Mouse (Mus musculus): ENCODE results near the gene Utp6. TPM values are rescaled to one million over a fixed set of nuclear protein-coding genes. Genes with fewer than 3 reads are reported as not detected.

Utp6 gene
- 37.3 and 39.9 TPM in 2 replicates for polyA plus RNA-seq (2015; fragmentation: Nextera tagmentation; extraction: Ambion mirVana)

GRCm38 (mm10) chr11:79962125-79962876, at the start of gene Utp6:
Utp6 (minus strand) TSS chr11:79962390.
- peak within 1 kb of the TSS; percentile 86 for H3K4me3 ChIP-seq (ENCODE audit: low read length)
- peak; percentile 96 for ATAC-seq
- H3K9ac ChIP-seq (ENCODE audit: low read depth, low read length), result peak within 1 kb of the TSS; percentile 77
- H3K27me3 ChIP-seq (replicated peaks; ENCODE audit: control insufficient read depth, insufficient read depth, low read length), result no peaks in the 10 kb centered on the region
- peak within 1 kb of the TSS; percentile 71 for H3K27ac ChIP-seq (ENCODE audit: low read depth, low read length)
- peak within 1 kb of the TSS; percentile 88 for H3K4me2 ChIP-seq (ENCODE audit: low read length)
- peaks cover 9% of the 10 kb centered on the region for H3K4me1 ChIP-seq (ENCODE audit: control insufficient read depth, insufficient read depth, low read depth, low read length)
- 1% methylated on average over 46 of the region's 46 CpGs for WGBS
- no peaks in the 10 kb centered on the region for H3K9me3 ChIP-seq (ENCODE audit: control insufficient read depth, low read length)
- H3K36me3 ChIP-seq (ENCODE audit: control insufficient read depth, insufficient read depth, low read length), result peaks cover 10% of the 10 kb centered on the region

GRCm38 (mm10) chr11:79994271-79994988, 32.2 kb upstream of the Utp6 start:
- 5% methylated on average over 7 of the region's 7 CpGs for WGBS
- Histone ChIP-seq H3K4me2 (ENCODE audit: low read length) (peak overlapping the region; percentile 80), H3K9ac (ENCODE audit: low read depth, low read length) (peak overlapping the region; percentile 90), H3K4me1 (ENCODE audit: control insufficient read depth, insufficient read depth, low read depth, low read length) (no peaks in the 10 kb centered on the region; the same call in 1 of the 2 replicates), H3K27me3 (replicated peaks; ENCODE audit: control insufficient read depth, insufficient read depth, low read length) (no peaks in the 10 kb centered on the region), H3K36me3 (ENCODE audit: control insufficient read depth, insufficient read depth, low read length) (no peaks in the 10 kb centered on the region), H3K9me3 (ENCODE audit: control insufficient read depth, low read length) (no peaks in the 10 kb centered on the region), H3K4me3 (ENCODE audit: low read length) (peak overlapping the region; percentile 86), H3K27ac (ENCODE audit: low read depth, low read length) (no peak overlapping the region)
- no peak for ATAC-seq

- Histone ChIP-seq H3K4me2 (ENCODE audit: low read length) (peak overlapping the region; percentile 80), H3K27ac (ENCODE audit: low read depth, low read length) (peak overlapping the region; percentile 99), H3K4me3 (ENCODE audit: low read length) (peak overlapping the region; percentile 86), H3K9me3 (ENCODE audit: control insufficient read depth, low read length) (no peaks in the 10 kb centered on the region), H3K4me1 (ENCODE audit: control insufficient read depth, insufficient read depth, low read depth, low read length) (no peaks in the 10 kb centered on the region; the same call in 1 of the 2 replicates), H3K9ac (ENCODE audit: low read depth, low read length) (peak overlapping the region; percentile 90), H3K27me3 (replicated peaks; ENCODE audit: control insufficient read depth, insufficient read depth, low read length) (no peaks in the 10 kb centered on the region), H3K36me3 (ENCODE audit: control insufficient read depth, insufficient read depth, low read length) (no peaks in the 10 kb centered on the region)
- peak; percentile 63 for ATAC-seq
- WGBS, result under 1% methylated on average over 56 of the region's 74 CpGs
Observed at GRCm38 (mm10) chr11:79993356-79994270, 31.4 kb upstream of the Utp6 start.

- WGBS, result 0% methylated on average over 64 of the region's 74 CpGs
- H3K27me3 ChIP-seq (replicated peaks; ENCODE audit: control insufficient read depth, insufficient read depth, low read length), result no peaks in the 10 kb centered on the region
- H3K36me3 ChIP-seq (ENCODE audit: control insufficient read depth, insufficient read depth, low read length), result no peaks in the 10 kb centered on the region
- H3K4me1 ChIP-seq (ENCODE audit: control insufficient read depth, insufficient read depth, low read depth, low read length), result no peaks in the 10 kb centered on the region; the same call in 1 of the 2 replicates
- peak within 1 kb of the TSS; percentile 86 for H3K4me3 ChIP-seq (ENCODE audit: low read length)
- ATAC-seq, result peak; percentile 97
- H3K9ac ChIP-seq (ENCODE audit: low read depth, low read length), result peak within 1 kb of the TSS; percentile 90
- no peaks in the 10 kb centered on the region for H3K9me3 ChIP-seq (ENCODE audit: control insufficient read depth, low read length)
- peak within 1 kb of the TSS; percentile 99 for H3K27ac ChIP-seq (ENCODE audit: low read depth, low read length)
- peak within 1 kb of the TSS; percentile 80 for H3K4me2 ChIP-seq (ENCODE audit: low read length)
Observed at GRCm38 (mm10) chr11:79992592-79993355, 30.6 kb upstream of the Utp6 start, which contains the start of gene Suz12. Suz12 (plus strand) TSS chr11:79993106.

- Histone ChIP-seq H3K27me3 (replicated peaks; ENCODE audit: control insufficient read depth, insufficient read depth, low read length) (no peaks in the 10 kb centered on the region), H3K4me1 (ENCODE audit: control insufficient read depth, insufficient read depth, low read depth, low read length) (no peaks in the 10 kb centered on the region; the same call in 1 of the 2 replicates), H3K4me3 (ENCODE audit: low read length) (peak overlapping the region; percentile 86), H3K9me3 (ENCODE audit: control insufficient read depth, low read length) (no peaks in the 10 kb centered on the region), H3K4me2 (ENCODE audit: low read length) (peak overlapping the region; percentile 62), H3K27ac (ENCODE audit: low read depth, low read length) (peak overlapping the region; percentile 83), H3K36me3 (ENCODE audit: control insufficient read depth, insufficient read depth, low read length) (no peaks in the 10 kb centered on the region), H3K9ac (ENCODE audit: low read depth, low read length) (peak overlapping the region; percentile 79)
- ATAC-seq, result no peak
- WGBS, result 30% methylated on average over 20 of the region's 21 CpGs
Observed at GRCm38 (mm10) chr11:79992035-79992591, 29.9 kb upstream of the Utp6 start.

- ATAC-seq, result no peak
- H3K36me3 ChIP-seq (ENCODE audit: control insufficient read depth, insufficient read depth, low read length), result no peaks in the 10 kb centered on the region
- H3K9me3 ChIP-seq (ENCODE audit: control insufficient read depth, low read length), result no peaks in the 10 kb centered on the region
- no peak overlapping the region for H3K4me3 ChIP-seq (ENCODE audit: low read length)
- no peak overlapping the region for H3K9ac ChIP-seq (ENCODE audit: low read depth, low read length)
- H3K4me2 ChIP-seq (ENCODE audit: low read length), result no peak overlapping the region
- no peaks in the 10 kb centered on the region; the same call in 1 of the 2 replicates for H3K4me1 ChIP-seq (ENCODE audit: control insufficient read depth, insufficient read depth, low read depth, low read length)
- WGBS, result 96% methylated on average over 5 of the region's 5 CpGs
- no peaks in the 10 kb centered on the region for H3K27me3 ChIP-seq (replicated peaks; ENCODE audit: control insufficient read depth, insufficient read depth, low read length)
- H3K27ac ChIP-seq (ENCODE audit: low read depth, low read length), result no peak overlapping the region
Observed at GRCm38 (mm10) chr11:79991600-79991999, 29.4 kb upstream of the Utp6 start.

GRCm38 (mm10) chr11:79990120-79990519, 27.9 kb upstream of the Utp6 start:
- WGBS, result 99% methylated on average over 2 of the region's 2 CpGs
- Histone ChIP-seq H3K9me3 (ENCODE audit: control insufficient read depth, low read length) (no peaks in the 10 kb centered on the region), H3K9ac (ENCODE audit: low read depth, low read length) (no peak overlapping the region), H3K4me2 (ENCODE audit: low read length) (no peak overlapping the region), H3K4me1 (ENCODE audit: control insufficient read depth, insufficient read depth, low read depth, low read length) (no peaks in the 10 kb centered on the region; the same call in 1 of the 2 replicates), H3K4me3 (ENCODE audit: low read length) (no peak overlapping the region), H3K27me3 (replicated peaks; ENCODE audit: control insufficient read depth, insufficient read depth, low read length) (no peaks in the 10 kb centered on the region), H3K27ac (ENCODE audit: low read depth, low read length) (no peak overlapping the region), H3K36me3 (ENCODE audit: control insufficient read depth, insufficient read depth, low read length) (no peaks in the 10 kb centered on the region)
- no peak for ATAC-seq

- 88% methylated on average over 3 of the region's 3 CpGs for WGBS
- H3K4me1 ChIP-seq (ENCODE audit: control insufficient read depth, insufficient read depth, low read depth, low read length), result no peaks in the 10 kb centered on the region
- H3K9ac ChIP-seq (ENCODE audit: low read depth, low read length), result no peak overlapping the region
- H3K4me3 ChIP-seq (ENCODE audit: low read length), result no peak overlapping the region
- no peak overlapping the region for H3K27ac ChIP-seq (ENCODE audit: low read depth, low read length)
- no peaks in the 10 kb centered on the region for H3K36me3 ChIP-seq (ENCODE audit: control insufficient read depth, insufficient read depth, low read length)
- no peaks in the 10 kb centered on the region for H3K9me3 ChIP-seq (ENCODE audit: control insufficient read depth, low read length)
- H3K27me3 ChIP-seq (replicated peaks; ENCODE audit: control insufficient read depth, insufficient read depth, low read length), result no peaks in the 10 kb centered on the region
- no peak overlapping the region for H3K4me2 ChIP-seq (ENCODE audit: low read length)
- ATAC-seq, result no peak
Observed at GRCm38 (mm10) chr11:79987896-79988295, 25.7 kb upstream of the Utp6 start.

Data from hindbrain, embryonic 16.5 days (tissue).